Mouse (Mus musculus) R1 (cell line): ENCODE measurements around the gene Onecut1.

Experiments used
- DNase-seq: peaks from one replicate; pipeline ENCODE4 v3.0.0-alpha.2; 2018; ENCODE audit warnings: low read depth, low spot score

Onecut1 gene

DNA sequence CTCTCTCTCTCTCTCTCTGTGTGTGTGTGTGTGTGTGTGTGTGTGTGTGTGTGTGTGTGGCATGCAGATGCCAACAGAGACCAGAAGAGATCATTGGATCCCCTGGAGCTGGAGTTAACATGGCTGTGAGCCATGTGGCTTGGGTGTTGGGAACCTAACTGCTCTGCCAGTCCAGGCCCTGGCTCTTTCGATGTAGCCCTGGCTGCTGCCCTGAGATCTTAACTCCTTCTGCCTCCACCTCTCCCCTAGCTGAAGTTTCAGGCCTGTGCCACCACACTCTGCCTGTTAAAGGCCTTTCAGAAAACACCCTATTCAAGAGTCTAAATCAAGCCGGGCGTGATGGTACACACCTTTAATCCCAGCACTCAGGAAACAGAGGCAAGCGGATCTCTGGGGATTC is 49.7 kb downstream of the Onecut1 start:
- DNase-seq, result no peak

DNA sequence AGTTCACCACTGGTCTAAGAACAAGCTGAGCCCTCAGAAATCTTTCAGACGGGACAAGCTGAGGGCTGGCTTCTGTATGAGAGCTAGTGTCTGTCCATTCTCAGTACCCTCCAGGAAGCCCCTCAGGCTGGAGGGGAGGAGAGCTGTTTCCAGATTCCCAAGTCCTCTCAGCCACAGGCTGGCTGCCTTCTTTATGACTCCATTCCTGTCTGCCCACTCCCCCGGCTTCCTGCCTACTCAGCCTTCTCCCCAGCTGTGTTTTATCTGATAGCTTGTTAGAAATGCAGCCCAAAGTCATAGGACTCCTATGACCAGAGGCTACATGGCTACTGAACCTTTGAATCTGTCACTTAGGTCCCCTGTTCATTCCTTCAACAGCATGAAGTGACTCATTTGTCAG is 50.2 kb downstream of the Onecut1 start:
- no peak for DNase-seq

DNA sequence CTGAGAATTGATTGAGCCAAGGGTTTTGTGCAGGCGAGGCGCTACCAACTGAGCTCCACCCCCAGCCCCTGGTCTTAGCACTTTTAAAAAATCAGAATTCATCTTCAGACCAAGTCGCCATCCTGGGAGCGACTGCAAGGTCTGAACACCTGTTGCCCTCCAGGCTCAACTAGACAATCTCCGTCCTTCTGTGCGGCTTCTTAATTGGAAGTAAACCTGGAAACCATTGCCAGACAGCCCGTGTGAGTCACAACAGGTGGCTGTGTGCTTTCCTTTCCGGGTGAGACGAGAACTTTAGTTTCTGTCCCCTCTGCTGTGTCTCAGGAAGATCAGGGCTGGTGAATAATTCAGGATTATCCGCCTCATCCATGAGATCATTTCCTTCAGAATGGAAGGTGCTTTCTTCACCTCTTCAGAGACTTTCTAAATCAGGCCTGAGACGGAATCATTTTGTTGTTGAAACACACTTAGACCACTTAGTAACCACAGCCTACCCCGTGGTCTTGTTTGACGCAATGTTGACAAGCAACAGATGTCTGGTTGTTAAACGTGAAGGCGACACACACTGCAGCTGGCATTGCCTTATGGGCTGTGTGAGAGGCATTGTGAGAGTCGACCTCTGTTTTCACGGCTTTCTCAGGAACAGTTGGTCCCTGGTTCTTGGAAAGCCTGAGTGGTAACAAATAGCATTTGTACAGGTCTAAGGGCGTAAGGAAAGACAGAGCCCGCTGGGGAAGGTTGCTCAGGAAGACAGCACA is 51.1 kb downstream of the Onecut1 start:
- no peak for DNase-seq

DNA sequence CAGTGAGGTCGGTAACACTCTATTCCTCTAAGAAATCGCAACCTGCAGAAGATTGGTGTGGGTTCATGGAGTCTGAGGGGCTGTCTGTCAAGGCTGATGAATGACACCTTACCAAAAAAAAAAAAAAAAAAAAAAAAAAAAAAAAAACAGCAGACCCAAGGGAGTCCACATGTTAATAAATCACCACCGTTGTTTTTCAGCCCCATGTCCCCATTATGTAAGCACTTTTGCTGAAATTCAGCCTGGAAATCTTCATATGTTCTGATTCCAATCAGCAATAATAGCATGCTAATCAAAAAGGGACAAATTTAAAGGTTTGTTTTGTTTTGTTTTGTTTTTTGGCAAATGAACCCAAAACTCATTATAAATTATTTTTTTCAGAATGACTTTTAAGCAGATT is 53.9 kb downstream of the Onecut1 start:
- no peak for DNase-seq

DNA sequence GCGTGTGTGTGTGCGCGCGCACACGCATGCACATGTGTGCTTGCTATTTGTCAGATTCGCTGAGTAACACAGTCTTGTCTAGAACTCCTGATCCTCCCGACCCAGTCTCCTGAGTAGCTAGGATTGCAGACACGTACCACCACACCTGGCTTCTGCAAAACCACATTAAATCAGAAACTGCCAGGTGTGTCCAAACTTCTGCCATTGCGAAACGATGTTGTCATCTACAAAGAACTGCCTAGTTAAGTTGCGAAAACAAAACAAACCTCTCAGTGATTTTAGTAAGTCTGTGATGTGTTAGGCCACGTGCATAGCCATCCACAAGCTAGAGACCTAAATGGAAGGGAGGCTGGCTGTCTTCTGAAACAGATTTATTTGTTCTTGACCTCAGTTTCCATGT is 58.7 kb downstream of the Onecut1 start:
- no peak for DNase-seq

DNA sequence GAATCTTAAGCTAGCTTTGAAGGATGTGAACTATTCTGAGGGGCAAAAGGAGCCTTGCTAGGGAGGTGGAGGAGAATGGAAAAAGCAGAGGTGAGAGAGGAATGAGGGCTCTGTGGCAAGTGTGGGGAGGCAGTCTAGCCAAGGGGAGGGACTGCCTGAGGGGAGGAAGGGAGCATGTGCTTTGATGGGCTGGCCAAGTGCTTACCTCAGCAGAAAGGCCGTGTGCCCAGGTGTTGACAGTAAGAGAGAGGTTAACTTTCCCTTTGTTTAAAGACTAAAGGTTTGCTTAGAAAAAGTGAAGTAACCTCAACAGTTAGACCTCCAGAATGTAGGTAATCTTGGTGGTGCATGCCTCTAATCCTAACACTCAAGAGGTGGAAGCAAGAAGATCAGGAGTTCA is 59.7 kb downstream of the Onecut1 start:
- DNase-seq, result no peak

DNA sequence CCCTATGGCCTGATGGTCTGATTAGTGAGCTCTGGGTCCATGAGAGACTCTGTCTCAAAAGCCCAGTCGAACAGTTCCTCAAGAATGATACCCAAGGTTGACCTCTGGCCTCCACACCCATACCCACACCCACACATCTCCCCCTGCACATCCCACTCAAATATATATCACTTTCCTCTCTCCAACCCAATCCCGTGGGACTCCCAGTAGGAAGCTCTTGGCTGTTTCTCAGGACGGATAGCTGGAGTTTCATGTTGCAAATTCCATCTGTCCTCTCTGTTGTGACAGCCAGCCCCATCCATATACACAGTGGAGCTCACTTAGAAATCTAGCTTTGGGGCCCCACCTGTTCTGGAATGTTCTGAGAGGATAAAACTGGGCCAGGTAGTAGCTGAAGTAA is 61.2 kb downstream of the Onecut1 start:
- no peak for DNase-seq

DNA sequence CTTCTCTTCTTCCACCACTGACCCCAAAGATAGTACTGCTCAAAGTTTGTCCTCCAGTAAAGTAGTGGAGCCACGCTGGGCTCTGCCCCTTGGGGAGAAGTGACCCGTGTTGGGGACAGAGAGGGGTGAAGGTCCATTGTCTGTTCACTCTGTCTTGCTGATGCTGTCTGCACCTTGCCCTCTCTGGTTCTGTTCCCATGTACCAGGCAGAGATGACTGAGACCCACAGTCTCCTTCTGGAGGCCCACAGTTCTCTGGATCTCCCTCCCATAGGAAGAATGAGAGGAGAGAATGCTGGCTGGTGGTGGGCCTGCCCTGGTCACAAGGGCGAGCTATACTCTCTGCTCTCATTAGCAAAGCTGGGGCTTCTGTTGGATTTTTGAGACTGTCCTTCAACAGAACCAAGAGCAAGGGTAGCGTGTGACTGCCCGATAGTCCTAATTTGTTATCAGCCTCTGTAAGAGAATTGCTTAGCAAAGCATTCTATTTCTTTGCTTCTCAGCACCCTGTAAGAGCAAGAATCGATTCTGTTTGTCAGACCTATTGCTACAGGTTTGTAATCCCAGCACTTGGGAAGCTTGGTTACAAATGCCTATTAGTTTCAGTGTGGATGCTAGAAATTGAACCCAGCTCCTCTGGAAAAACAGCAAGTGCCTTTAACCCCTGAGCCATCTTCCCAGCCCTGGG is 61.7 kb downstream of the Onecut1 start:
- no peak for DNase-seq

DNA sequence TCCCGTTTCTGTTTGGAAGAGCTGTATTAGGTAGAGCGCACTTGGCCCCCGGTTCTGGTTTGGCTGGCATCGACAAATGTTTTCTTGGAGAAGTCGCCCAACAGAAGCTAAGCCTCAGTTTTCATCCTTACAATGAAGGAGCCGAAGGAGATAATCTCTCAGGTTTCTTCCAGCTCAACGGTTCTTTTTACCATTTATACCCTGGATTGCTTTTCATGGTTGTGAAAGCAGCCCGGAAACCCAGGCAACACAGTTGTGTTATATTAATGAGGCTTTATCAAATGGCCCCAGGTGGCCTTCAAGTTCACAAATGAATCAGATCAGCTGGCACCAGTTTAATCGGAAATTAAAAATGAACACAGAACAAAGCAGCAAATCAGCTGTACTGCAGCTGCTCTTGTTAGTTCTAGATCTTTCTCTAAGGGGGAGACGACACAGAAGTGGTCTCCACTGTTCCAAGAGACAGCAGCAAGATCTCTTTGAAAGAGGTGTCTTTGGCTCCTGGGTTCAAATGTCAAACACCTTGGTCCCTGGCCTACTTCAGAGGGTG is 63.6 kb downstream of the Onecut1 start:
- no peak for DNase-seq

DNA sequence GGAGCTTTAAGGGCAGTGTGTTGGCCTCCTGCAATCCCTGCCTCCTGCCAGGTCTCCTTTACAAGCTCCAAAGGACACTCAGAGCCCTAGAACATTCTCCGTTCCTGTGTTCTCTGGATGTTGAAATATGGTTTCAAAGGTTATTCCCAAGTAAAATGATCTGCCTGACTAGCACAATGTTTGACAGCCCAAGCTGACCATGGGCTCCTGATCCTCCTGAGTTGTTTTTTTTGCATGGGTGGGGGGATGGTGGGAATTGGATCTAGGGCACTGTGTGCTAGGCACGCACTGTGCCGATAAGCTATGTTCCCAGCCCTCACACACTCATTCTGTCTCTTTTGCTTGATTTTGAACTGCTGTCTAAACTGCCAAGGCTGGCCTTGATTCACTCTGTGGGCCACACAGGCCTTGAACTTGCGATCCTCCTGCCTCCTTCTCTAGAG is 68.3 kb downstream of the Onecut1 start:
- DNase-seq, result no peak

DNA sequence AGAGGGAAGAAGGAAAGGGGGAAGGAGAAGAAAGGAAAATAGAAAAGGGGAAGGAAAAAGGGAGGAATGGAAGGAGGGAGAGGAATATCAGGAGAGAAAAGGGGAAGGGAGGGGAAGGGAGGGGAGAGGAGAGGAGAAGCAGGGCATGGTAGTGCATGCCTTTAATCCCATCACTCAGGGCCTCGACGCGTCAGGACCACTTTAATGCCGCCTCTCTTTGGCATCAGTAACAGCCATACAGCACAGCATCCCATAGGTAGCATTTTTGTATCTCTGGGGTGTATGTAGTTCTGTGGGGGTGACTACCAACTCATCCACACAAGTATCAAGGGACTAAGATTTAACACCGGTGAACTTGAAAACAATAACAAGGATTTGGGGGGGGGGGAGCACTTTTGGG is 68.9 kb downstream of the Onecut1 start:
- no peak for DNase-seq

DNA sequence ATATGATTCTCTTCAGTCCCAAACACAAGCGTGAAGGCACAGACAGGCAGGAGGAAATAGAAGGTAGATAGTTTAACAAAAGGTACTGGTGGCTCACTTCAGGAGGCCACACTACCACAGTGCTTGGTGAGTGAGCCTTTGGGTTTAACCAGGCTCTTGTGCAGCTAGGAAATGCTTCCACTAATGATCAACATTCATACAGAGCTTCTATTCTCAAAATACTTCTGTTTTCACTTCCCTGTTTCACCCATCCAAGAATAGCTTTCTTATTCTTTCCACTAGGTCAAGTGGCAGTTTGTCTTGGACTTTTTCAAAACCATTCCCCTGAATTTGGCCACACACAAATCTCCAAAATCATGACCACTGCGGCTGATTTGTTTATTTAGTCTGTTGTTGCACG is 73.6 kb downstream of the Onecut1 start:
- DNase-seq, result no peak

DNA sequence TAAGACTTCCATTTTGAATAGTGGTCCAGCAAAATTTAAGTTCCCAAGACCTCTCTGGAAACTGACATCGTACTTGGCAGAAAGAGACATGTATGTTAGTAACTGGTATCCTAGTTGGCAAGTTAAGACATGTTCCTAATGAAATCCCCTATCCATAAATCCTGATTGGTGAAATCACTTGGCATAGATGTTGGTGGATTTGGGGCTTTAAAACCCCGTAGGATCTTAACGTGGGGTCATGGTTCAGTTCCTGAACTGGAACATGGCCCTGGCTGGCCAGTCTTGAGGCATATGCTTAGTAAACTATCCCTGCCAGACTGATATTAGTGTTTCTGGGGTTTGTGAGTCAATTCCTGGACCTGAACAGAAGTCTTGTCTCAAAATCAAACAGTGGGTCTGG is 76.0 kb downstream of the Onecut1 start:
- DNase-seq, result no peak

DNA sequence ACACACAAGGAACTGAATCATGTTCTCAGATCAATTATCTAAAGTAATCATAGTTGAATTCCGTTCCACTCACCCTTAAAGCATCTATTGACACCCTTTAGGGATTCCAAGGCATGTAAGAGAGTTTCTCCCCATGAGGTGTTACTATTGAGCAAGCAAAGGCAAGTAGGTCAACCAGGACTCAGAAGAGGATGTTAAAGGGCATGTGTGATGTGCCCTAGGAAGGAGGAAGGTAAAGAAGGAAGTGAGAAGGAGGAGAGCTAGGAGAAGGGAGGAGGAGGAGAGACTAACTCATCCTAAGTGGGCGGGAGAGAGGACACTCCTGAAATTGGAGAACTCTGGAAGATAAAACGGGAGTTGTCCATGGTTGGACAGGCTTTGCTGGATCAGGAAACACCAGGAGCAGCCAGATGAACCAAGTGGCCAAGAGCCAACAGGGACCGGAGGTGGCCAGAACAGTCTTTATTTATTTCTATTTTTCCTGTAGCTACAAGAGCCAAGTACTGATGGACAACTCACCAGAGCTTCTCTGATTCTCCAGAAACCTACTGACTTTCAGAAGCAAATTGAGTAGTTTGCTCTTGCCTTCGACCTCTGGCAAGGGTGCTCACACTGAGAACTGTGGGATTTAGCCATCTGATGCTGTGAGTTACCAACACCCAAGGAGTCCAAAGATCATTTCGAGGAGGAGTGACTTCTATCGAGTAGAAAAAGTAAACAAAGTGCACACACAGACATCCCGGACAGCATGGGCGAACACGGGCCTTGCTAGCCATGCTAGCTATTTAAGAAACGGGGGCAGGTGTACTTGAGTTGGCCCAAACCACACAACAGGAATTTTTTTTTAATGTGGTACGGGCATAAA is 77.2 kb downstream of the Onecut1 start:
- no peak for DNase-seq
